Mouse (Mus musculus) left cerebral cortex, adult 9 months (tissue): ENCODE measurements around the gene Ly75.

Source experiments
- DNase-seq, 2 experiments: peaks; one replicate each; pipeline ENCODE4 v3.0.0; 2022; ENCODE audit warnings: low spot score in 2 of 2

Gene Ly75

GRCm38 (mm10) chr2:60326948-60327347, 56.2 kb downstream of the Ly75 start:
- no peak for DNase-seq

GRCm38 (mm10) chr2:60323411-60323810, 59.7 kb downstream of the Ly75 start:
- DNase-seq: no peak

DNA sequence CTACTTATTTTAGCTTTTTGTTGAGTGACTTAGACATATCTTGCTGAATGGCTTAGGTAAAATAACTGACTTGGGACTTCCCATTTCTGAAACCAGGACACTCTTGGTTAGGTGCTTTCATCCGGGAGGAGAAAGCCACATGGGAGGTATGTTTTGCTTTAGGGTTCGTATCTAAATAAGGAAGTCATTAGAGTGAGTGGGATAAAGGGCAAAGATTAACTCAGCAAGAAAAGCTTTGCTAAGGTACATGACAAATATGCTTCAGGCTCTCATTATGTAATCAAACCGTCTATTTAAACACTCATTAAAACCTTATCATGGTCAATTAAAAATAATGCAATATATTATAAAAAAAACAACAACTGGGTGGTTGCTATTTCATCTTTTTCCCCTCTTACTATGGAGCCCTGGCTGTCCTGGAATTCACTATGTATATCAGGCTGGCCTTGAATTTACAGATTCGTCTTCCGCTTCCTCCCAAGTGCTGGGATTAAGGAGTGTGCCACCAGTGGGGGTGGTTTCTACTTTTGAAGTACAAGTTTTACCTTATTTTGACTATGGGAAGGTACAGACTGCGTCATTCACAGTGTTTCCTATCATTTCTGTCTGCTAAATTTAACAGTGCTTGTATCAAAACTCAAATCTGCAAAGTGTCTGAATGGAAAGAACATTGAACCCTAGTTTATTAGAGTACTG, 60.9 kb downstream of the Ly75 start:
- no peak for DNase-seq

DNA sequence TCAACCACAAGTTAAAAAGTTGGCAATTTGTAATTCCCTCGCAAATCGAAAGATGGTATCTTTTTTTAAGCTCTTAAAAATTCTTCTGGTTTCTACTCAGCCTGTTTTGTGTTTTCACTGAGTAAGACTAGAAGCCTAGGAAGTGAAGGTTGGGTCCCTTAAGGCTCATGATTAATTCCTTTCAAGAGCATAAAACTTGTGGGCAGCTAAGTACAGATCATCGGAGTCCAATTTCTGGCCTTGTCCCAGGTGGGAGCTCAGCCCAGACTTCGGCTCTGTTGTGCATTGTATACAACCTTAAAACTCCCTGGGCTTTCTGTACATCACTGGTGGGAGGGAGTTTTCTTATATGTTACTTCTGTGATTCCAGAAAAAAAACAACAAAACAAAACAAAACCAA, 79.3 kb downstream of the Ly75 start:
- no peak for DNase-seq

- no peak for DNase-seq
Observed at GRCm38 (mm10) chr2:60299323-60299722, 83.8 kb downstream of the Ly75 start.

DNA sequence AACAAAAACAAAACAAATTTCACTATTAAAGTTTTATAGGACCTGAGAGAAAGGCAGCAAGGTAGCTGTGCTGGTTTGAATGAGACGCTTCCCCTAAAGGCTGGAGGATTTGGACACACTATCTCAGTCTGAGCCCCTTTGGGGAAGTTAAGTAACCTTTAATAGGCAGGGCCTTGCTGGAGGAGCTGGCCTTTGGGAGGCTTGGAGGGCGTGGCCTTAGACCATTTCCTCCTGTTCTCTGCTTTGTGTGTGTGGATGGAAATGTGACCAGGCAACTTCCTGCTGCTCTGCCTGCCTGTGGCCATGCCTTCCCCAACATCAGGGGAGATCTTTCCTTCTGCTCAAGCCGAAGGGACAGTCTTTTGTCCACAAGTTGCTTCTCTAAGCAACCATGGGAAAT, 84.8 kb downstream of the Ly75 start:
- DNase-seq: no peak

DNA sequence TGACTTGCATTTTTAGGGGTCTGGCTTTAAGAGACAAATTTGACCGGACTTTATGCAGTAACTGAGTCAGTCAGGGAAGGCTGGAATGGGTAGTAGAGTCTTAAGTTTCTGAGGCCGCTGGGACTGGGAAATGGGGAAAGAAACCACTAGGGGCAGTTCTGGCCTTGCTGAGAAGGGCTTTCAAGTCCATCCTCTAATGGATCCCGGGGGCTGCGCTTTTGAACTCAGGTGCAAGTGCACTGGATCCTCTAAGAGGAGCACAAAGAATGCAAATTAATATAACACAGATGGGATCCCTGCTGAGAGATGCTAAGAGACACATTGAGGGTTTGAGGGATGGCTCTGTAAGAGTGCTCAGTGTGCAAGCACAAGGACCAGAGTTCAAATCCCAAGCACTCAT, 91.7 kb downstream of the Ly75 start:
- no peak for DNase-seq

- DNase-seq: no peak
Observed at GRCm38 (mm10) chr2:60289451-60289850, 93.7 kb downstream of the Ly75 start.

DNA sequence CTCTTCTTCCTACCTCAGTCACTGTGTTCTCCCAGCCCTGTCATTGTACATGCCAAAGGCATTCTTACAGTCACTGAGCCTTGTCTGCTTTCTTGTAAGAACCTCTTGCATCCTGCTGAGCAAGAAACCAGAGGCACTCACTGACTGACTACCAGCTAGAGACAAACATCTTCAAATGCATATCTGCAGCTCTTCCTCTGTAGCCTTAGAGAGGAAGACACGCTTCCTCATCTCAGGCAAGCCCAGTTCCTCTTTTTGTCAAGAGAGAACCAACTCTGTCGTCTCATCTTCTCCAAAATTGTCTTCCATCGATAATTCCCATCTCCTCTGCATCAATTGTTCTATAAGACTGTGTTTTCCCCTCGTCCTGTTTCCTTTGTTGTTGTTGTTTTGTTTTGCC, 94.5 kb downstream of the Ly75 start:
- DNase-seq: no peak

- DNase-seq: no peak
Observed at GRCm38 (mm10) chr2:60285107-60285617, 97.9 kb downstream of the Ly75 start.

- DNase-seq: no peak
Observed at GRCm38 (mm10) chr2:60284467-60284821, 98.7 kb downstream of the Ly75 start, which contains the start of gene Cd302. Gene Cd302, minus strand, starts transcription at chr2:60284488.

DNA sequence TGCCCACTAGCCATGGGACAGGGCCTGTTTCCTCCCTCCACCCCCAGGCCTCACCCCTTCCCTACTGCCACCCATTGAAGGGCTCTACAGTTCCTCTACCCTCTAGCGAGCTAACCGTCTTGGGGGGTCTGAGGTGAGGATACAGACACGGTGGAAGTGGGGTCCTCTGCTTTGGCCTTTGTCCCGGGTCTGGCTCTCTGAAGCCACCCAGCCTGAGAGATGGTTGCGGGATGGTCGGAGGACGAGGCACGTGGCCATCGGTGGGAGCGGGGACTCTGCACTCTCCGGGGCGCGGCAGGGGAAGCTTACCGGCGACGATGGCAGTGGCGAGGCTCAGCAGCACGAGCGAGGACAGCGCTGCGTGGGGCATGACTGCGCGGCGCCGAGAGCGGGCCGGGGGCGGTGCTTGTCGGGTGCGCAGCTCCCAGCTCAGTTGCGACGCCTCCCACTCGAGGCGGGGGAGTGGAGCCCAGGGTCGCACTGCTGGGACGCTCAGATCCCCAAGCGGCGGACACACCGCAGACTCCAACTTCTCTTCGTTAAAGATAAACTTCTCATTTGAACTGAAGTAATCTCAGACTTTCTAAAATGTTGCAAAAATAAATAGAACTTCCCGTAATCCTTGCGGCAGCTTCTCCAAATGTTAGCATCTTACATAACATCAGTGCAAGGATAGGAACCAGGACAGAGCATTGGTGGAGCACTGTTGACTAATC, 99.2 kb downstream of the Ly75 start:
- peak; percentile 52 to 67 for DNase-seq

- DNase-seq: no peak
Observed at GRCm38 (mm10) chr2:60283208-60283750, 99.8 kb downstream of the Ly75 start.

DNA sequence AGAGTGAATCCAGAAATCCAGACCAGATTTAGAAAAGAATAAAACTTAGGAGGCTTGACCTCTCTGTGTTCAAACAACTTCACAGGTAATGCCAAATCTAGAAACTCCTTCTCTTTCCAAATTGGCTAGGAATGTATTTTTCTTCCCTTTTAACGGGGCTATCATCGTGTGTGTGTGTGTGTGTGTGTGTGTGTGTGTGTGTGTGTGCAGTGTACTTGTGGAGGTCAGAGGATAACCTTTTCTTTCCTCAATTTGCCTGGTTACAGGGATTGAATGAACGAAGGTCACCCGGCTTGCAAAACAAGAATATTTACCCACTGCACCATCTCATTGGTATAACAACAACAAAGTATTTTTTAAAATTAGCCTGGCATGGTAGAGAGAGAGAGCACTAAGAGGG, 100.5 kb downstream of the Ly75 start:
- no peak for DNase-seq

GRCm38 (mm10) chr2:60278627-60279026, 104.5 kb downstream of the Ly75 start:
- no peak for DNase-seq

DNA sequence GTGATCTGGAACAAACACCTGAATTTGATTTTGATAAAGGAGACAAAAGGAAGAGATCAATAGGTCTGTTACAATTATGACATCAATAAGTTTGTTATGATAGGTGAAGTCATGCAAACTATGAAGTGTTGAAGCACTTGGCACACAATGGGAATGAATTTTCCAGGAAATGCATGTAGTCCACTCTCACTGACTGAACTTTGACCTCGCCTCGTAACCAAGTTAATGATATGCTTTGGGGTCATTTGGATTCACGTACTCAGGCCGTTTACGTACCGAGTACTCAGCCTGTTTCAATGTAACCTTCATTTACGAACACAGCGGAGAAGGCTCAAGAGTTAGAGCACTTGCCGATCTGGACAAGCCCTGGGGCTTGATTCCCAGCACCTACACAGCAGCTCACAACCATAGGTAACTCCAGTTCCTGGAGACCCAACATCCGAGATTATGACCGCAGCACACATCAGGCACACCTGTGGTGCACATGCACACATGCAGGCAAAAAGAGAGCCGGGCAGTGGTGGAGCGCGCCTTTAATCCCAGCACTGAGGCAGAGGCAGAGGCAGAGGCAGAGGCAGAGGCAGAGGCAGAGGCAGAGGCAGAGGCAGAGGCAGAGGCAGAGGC, 113.1 kb downstream of the Ly75 start:
- DNase-seq: no peak

DNA sequence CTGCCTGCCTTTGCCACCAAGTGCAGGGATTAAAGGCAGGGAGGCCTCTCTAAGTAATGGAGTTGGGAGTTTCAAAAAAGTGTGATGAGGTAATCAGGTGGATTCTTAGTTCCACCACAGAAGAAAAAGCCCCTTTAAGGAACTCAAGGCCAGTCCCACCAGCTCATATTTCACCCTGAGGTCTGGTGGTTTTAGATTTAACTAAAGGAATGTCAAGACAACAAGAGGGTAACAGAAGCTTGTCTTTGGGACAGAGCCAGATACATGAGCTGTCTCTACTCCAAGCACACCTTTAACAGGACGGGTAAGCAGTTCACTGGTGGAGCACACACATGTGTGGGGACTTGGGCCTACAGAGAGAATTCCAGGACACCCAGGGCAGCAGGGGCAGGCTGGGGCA, 115.5 kb downstream of the Ly75 start:
- no peak for DNase-seq

DNA sequence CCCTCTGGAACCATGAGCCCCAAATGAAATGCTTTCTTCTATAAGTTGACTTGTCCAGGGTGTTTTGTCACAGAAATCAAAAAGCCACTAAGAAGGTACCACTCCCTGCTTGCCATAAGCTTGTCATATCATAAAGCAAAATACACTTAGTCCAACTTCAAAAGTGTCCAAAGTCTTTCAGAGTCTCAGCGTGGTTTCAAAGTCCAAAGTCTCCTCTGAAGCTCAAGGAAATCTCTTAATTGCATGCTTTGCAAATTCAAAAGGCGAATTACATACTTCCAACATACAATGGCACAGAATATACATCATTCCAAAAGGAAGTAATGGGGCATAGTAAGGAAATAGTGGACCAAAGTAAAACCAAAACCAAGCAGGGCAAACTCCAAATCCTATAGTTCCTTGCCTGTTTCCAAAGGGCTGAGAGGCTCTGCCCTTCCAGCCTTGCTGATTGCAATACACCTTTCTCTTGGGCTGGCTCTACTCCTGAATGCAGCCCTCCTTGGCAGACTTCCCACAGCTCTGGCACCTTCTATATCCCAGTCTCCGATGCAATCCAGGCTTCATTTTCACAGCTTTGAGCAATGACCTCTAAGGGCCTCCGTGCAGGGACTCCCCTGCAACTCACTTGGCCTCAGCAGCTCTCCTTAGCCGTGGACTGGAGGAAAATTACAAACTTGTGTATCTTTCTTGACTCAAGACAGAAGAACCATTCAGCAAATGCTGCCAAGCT, 122.3 kb downstream of the Ly75 start:
- no peak for DNase-seq

DNA sequence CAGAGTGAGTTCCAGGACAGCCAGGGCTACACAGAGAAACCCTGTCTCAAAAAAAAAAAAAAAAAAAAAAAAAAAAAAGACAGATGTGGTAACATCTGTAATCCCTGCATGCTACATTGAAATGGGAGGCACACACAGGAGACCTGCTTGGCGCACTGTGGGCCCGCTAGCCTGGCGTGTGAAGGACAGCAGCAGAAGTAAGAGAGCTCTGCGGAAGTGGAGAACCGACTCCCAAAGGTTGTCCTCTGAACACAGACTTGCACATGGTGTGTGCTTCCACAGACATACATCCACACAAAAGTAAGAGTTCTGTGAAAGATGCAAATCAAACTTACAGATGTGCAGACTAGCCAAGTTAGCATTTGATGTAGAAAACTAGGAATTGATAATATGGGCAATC, 123.9 kb downstream of the Ly75 start:
- DNase-seq: no peak

GRCm38 (mm10) chr2:60256751-60257150, 126.4 kb downstream of the Ly75 start:
- no peak for DNase-seq

- peak in 1 of 2 experiments; percentile 39 for DNase-seq
Observed at GRCm38 (mm10) chr2:60253506-60253905, 129.6 kb downstream of the Ly75 start.

GRCm38 (mm10) chr2:60252782-60253181, 130.3 kb downstream of the Ly75 start:
- no peak for DNase-seq
